Mouse (Mus musculus) heart, embryonic 11.5 days (tissue): ENCODE data around the gene Clec4a3. TPM values are rescaled to one million over a fixed set of nuclear protein-coding genes. Genes with fewer than 3 reads are reported as not detected.
"Not testable (repeated sequence)": the region's sequence is repeated elsewhere in the genome, so short reads cannot be mapped to it uniquely, and the experiment has no call there.

Experiments used
- ATAC-seq: fragments of 200-750 bp; cut with Nextera tagmentation; replicated peaks from 2 replicates; pipeline ENCODE4 v1.8.0; 2017; ENCODE audit warnings: moderate library complexity; ENCODE audit not compliant: insufficient number of reproducible peaks, low FRiP score, low TSS enrichment
- H3K27ac ChIP-seq: fragments of 300-500 bp; sonication (generic); 2 replicates; pipeline ENCODE4 v1.5.1; 2014; ENCODE audit warnings: mild to moderate bottlenecking, low read depth, low read length
- H3K27me3 ChIP-seq: fragments of 300-500 bp; sonication (generic); 2 replicates; pipeline ENCODE4 v1.6.1; 2014; ENCODE audit warnings: mild to moderate bottlenecking, low read length, mixed read lengths; ENCODE audit not compliant: control insufficient read depth, insufficient read depth
- H3K36me3 ChIP-seq: fragments of 300-500 bp; sonication (generic); 2 replicates; pipeline ENCODE4 v1.6.1; 2014; ENCODE audit warnings: mild to moderate bottlenecking, low read length, moderate library complexity, mixed read lengths; ENCODE audit not compliant: control insufficient read depth, insufficient read depth
- H3K4me1 ChIP-seq: fragments of 300-500 bp; sonication (generic); 2 replicates; pipeline ENCODE4 v1.6.1; 2014; ENCODE audit warnings: low read length; ENCODE audit not compliant: control insufficient read depth, insufficient read depth
- H3K4me2 ChIP-seq: fragments of 300-500 bp; sonication (generic); 2 replicates; pipeline ENCODE4 v1.6.1; 2014; ENCODE audit warnings: mild to moderate bottlenecking, moderate library complexity
- H3K4me3 ChIP-seq: fragments of 300-500 bp; sonication (generic); 2 replicates; pipeline ENCODE4 v1.5.1; 2014; ENCODE audit warnings: low read depth, low read length
- H3K9ac ChIP-seq: fragments of 300-500 bp; sonication (generic); 2 replicates; pipeline ENCODE4 v1.6.1; 2014; ENCODE audit warnings: mild to moderate bottlenecking, low read depth, low read length, moderate library complexity
- H3K9me3 ChIP-seq: fragments of 300-500 bp; sonication (generic); replicated peaks from 2 replicates; pipeline ENCODE4 v1.6.1; 2016; ENCODE audit warnings: low read length; ENCODE audit not compliant: control insufficient read depth
- WGBS: fragments of 180-500 bp; shearing (Covaris S2); extraction: QIAGEN DNeasy Blood & Tissue Kit; methylation state at CpG from one replicate; pipeline ENCODE4 v1.1.7; 2014; ENCODE audit not compliant: insufficient replicate concordance; 5-methylcytosine and 5-hydroxymethylcytosine counted together
- polyA plus RNA-seq: library from polyadenylated mRNA; unstranded; fragments of >200 nt; fragmentation: Nextera tagmentation; extraction: Ambion mirVana; gene quantifications from 2 replicates; pipeline ENCODE4 v1.2.1, GENCODE M21; 2014

Clec4a3 gene
- polyA plus RNA-seq, 1 experiment from 2014 or later = 0.17 TPM

- not testable (repeated sequence) for H3K4me2 ChIP-seq
These were observed 52.4 kb downstream of the Clec4a3 start for GRCm38 (mm10) chr6:123004696-123005095.

GRCm38 (mm10) chr6:123005591-123005990, 53.3 kb downstream of the Clec4a3 start:
- H3K27me3 ChIP-seq = no peaks in the 10 kb centered on the region
- 46% methylated on average over 1 of the region's 1 CpGs for WGBS
- no peak for ATAC-seq
- no peak overlapping the region for H3K27ac ChIP-seq
- H3K36me3 ChIP-seq = no peaks in the 10 kb centered on the region
- no peaks in the 10 kb centered on the region for H3K4me1 ChIP-seq
- H3K4me2 ChIP-seq = no peak overlapping the region
- H3K9me3 ChIP-seq = no peaks in the 10 kb centered on the region
- H3K4me3 ChIP-seq = no peak overlapping the region
- no peak overlapping the region for H3K9ac ChIP-seq

More at GRCm38 (mm10) chr6:123004696-123005095, 52.4 kb downstream of the Clec4a3 start:
- not testable (repeated sequence) for H3K27ac ChIP-seq, H3K4me3 ChIP-seq, H3K36me3 ChIP-seq, H3K4me1 ChIP-seq, H3K27me3 ChIP-seq, H3K9me3 ChIP-seq, ATAC-seq, H3K9ac ChIP-seq
- WGBS = 67% methylated on average over 2 of the region's 2 CpGs

Other genes starting within 250 kb of the Clec4a3 start
- gene Nanog, start 245.0 kb upstream of the Clec4a3 start, polyA plus RNA-seq = 0.23 and 0.25 TPM in 2 replicates
- 27.5 and 33.2 TPM in 2 replicates for gene Slc2a3, start 150.9 kb upstream of the Clec4a3 start, polyA plus RNA-seq
- gene Foxj2, start 132.6 kb upstream of the Clec4a3 start, polyA plus RNA-seq = 4.9 and 5.9 TPM in 2 replicates
- gene C3ar1, start 96.4 kb upstream of the Clec4a3 start, polyA plus RNA-seq = 1.4 and 1.5 TPM in 2 replicates
- 64.4 and 67.8 TPM in 2 replicates for gene Necap1, start 78.0 kb upstream of the Clec4a3 start, polyA plus RNA-seq
- gene Clec4a1, start 30.7 kb upstream of the Clec4a3 start, polyA plus RNA-seq = 0.14 and 0.43 TPM in 2 replicates
- not detected in 2 replicates for gene Clec4a4, start 37.9 kb downstream of the Clec4a3 start, polyA plus RNA-seq
- not detected in 2 replicates for gene Clec4b1, start 97.4 kb downstream of the Clec4a3 start, polyA plus RNA-seq
- 0.54 and 0.64 TPM in 2 replicates for gene Clec4a2, start 153.9 kb downstream of the Clec4a3 start, polyA plus RNA-seq
- gene Clec4b2, start 220.4 kb downstream of the Clec4a3 start, polyA plus RNA-seq = not detected in 2 replicates